Mouse (Mus musculus) retina, adult 2 months (tissue): ENCODE results near the gene Rnf225.
"Not testable (repeated sequence)": the region's sequence is repeated elsewhere in the genome, so short reads cannot be mapped to it uniquely, and the experiment has no call there.

Experiments
- DNase-seq: peaks from one replicate; pipeline ENCODE4 v3.0.0-alpha.2; 2012; ENCODE audit warnings: low read depth, low spot score

Rnf225 gene

GRCm38 (mm10) chr7:12927693-12928589 lies 725 bp downstream of the Rnf225 start:
- no peak for DNase-seq

GRCm38 (mm10) chr7:12933615-12934140 lies 6.5 kb downstream of the Rnf225 start:
- no peak for DNase-seq

GRCm38 (mm10) chr7:12934808-12935207 lies 7.6 kb downstream of the Rnf225 start:
- DNase-seq = no peak

GRCm38 (mm10) chr7:12937254-12937803 lies 10.1 kb downstream of the Rnf225 start:
- not testable (repeated sequence) for DNase-seq

GRCm38 (mm10) chr7:12940599-12940998 lies 13.4 kb downstream of the Rnf225 start:
- no peak for DNase-seq

- no peak for DNase-seq
Measured at GRCm38 (mm10) chr7:12943488-12943887, 16.3 kb downstream of the Rnf225 start.

- peak; percentile 64 for DNase-seq
Measured at GRCm38 (mm10) chr7:12949032-12949871, 22.0 kb downstream of the Rnf225 start.

GRCm38 (mm10) chr7:12949872-12950229 lies 22.6 kb downstream of the Rnf225 start:
- DNase-seq = no peak

- no peak for DNase-seq
Measured at GRCm38 (mm10) chr7:12954896-12955295, 27.7 kb downstream of the Rnf225 start.

GRCm38 (mm10) chr7:12957511-12957910 lies 30.3 kb downstream of the Rnf225 start:
- DNase-seq = no peak

GRCm38 (mm10) chr7:12958948-12959347 lies 31.7 kb downstream of the Rnf225 start:
- DNase-seq = no peak

- DNase-seq = no peak
Measured at GRCm38 (mm10) chr7:12959718-12960117, 32.5 kb downstream of the Rnf225 start.

GRCm38 (mm10) chr7:12961511-12962141 lies 34.4 kb downstream of the Rnf225 start:
- DNase-seq = no peak

- peak; percentile 74 for DNase-seq
Measured at GRCm38 (mm10) chr7:12965678-12966091, 38.5 kb downstream of the Rnf225 start, which contains the start of gene Zfp324. Zfp324 (plus strand) TSS chr7:12965838.

GRCm38 (mm10) chr7:12966104-12966845 lies 39.1 kb downstream of the Rnf225 start:
- DNase-seq = no peak

GRCm38 (mm10) chr7:12970906-12971305 lies 43.7 kb downstream of the Rnf225 start:
- DNase-seq = no peak

- peak; percentile 93 for DNase-seq
Measured at GRCm38 (mm10) chr7:12977682-12978389, 50.6 kb downstream of the Rnf225 start, which contains the start of gene Zfp446. Zfp446 (plus strand) TSS chr7:12977848.

- DNase-seq = no peak
Measured at GRCm38 (mm10) chr7:12978931-12979722, 51.9 kb downstream of the Rnf225 start.

- no peak for DNase-seq
Measured at GRCm38 (mm10) chr7:12979776-12980175, 52.6 kb downstream of the Rnf225 start.
